Mouse (Mus musculus) left cerebral cortex, adult 6 months (tissue): ENCODE measurements around the gene Zbtb20. TPM values are rescaled to one million over a fixed set of nuclear protein-coding genes. Genes with fewer than 3 reads are reported as not detected.

Experiments
- long read RNA-seq, 2 experiments: library from polyadenylated mRNA; unstranded; transcript quantifications; one replicate each; pipeline ENCODE4 v2.0.0; 2019 to 2020
- polyA plus RNA-seq: library from polyadenylated mRNA; unstranded; fragments of <200 nt; fragmentation: Nextera tagmentation; gene quantifications from 2 replicates; pipeline ENCODE4 v1.2.3, GENCODE M21; 2021

Zbtb20 gene
- polyA plus RNA-seq: 20.4 and 23.0 TPM in 2 replicates
- long read RNA-seq, experiment 1, partial matches to known transcripts: 15 of 97 reads
- long read RNA-seq, experiment 1, other reads (novel, unspliced or antisense): 81 of 97 reads
- long read RNA-seq, experiment 2, partial matches to known transcripts: 8 of 56 reads
- long read RNA-seq, experiment 2, other reads (novel, unspliced or antisense): 48 of 56 reads

DNA sequence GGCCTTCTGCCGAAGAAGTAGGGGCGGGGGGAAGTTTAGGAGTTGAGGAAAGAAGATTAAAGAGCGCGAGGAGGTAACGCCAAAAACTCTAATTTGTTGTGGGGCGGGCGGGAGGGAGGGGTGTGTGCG lies at the start of gene Zbtb20:
Zbtb20 (plus strand) TSS at position 30 of the 129 bp plus-strand sequence.

GRCm38 (mm10) chr16:43663978-43664579 lies 788.4 kb downstream of the Zbtb20 start, which contains the start of gene Tigit:
Tigit (minus strand) TSS chr16:43664146.

